Mouse (Mus musculus) left cerebral cortex, adult 11 months (tissue): Measurements from ENCODE around the gene Pds5a.

Source experiments
- DNase-seq: peaks from one replicate; pipeline ENCODE4 v3.0.0; 2022; ENCODE audit warnings: low spot score

The Pds5a gene

GRCm38 (mm10) chr5:65565486-65565885 lies 132.6 kb downstream of the Pds5a start:
- DNase-seq: no peak

GRCm38 (mm10) chr5:65561125-65561893 lies 136.8 kb downstream of the Pds5a start:
- DNase-seq: no peak

- no peak for DNase-seq
Measured at GRCm38 (mm10) chr5:65557109-65557508, 141.0 kb downstream of the Pds5a start.
